Mouse (Mus musculus) embryonic facial prominence, embryonic 14.5 days (tissue): ENCODE measurements around the gene Cdh18. TPM values are rescaled to one million over a fixed set of nuclear protein-coding genes. Genes with fewer than 3 reads are reported as not detected.
"Not testable (repeated sequence)": the region's sequence is repeated elsewhere in the genome, so short reads cannot be mapped to it uniquely, and the experiment has no call there.

ENCODE experiments used
- ATAC-seq: fragments of 200-750 bp; cut with Nextera tagmentation; 2 replicates; pipeline ENCODE4 v1.8.0; 2017; ENCODE audit warnings: low read depth, moderate number of reproducible peaks, moderate TSS enrichment
- DNase-seq: peaks from one replicate; pipeline ENCODE4 v3.0.0-alpha.2; 2015; ENCODE audit warnings: low spot score
- H3K27ac ChIP-seq: fragments of 300-500 bp; sonication (generic); replicated peaks from 2 replicates; pipeline ENCODE4 v1.5.1; 2014; ENCODE audit warnings: low read depth, mild to moderate bottlenecking, low read length, moderate library complexity
- H3K27me3 ChIP-seq: fragments of 300-500 bp; sonication (generic); replicated peaks from 2 replicates; pipeline ENCODE4 v1.6.1; 2014; ENCODE audit warnings: low read length; ENCODE audit not compliant: control insufficient read depth, insufficient read depth
- H3K36me3 ChIP-seq: fragments of 300-500 bp; sonication (generic); 2 replicates; pipeline ENCODE4 v1.6.1; 2014; ENCODE audit warnings: low read length, mixed read lengths; ENCODE audit not compliant: control insufficient read depth, insufficient read depth
- H3K4me1 ChIP-seq: fragments of 300-500 bp; sonication (generic); 2 replicates; pipeline ENCODE4 v1.6.1; 2014; ENCODE audit warnings: antibody characterized with exemption, low read length; ENCODE audit not compliant: control insufficient read depth, insufficient read depth
- H3K4me2 ChIP-seq: fragments of 300-500 bp; sonication (generic); 2 replicates; pipeline ENCODE4 v1.6.1; 2014; ENCODE audit warnings: low read depth, mild to moderate bottlenecking, low read length, moderate library complexity, mixed read lengths
- H3K4me3 ChIP-seq: fragments of 300-500 bp; sonication (generic); 2 replicates; pipeline ENCODE4 v1.5.1; 2014; ENCODE audit warnings: low read depth, mild to moderate bottlenecking, low read length
- H3K9ac ChIP-seq: fragments of 300-500 bp; sonication (generic); 2 replicates; pipeline ENCODE4 v1.6.1; 2014; ENCODE audit warnings: low read depth, mild to moderate bottlenecking, low read length, moderate library complexity, mixed read lengths
- H3K9me3 ChIP-seq: fragments of 300-500 bp; sonication (generic); 2 replicates; pipeline ENCODE4 v1.6.1; 2016; ENCODE audit warnings: low read length; ENCODE audit not compliant: control insufficient read depth
- WGBS: fragments of 180-500 bp; shearing (Covaris S2); extraction: QIAGEN DNeasy Blood & Tissue Kit; methylation state at CpG from one replicate; pipeline ENCODE4 v1.1.7; 2014; 5-methylcytosine and 5-hydroxymethylcytosine counted together
- polyA plus RNA-seq: library from polyadenylated mRNA; unstranded; fragments of >200 nt; fragmentation: Nextera tagmentation; extraction: Ambion mirVana; gene quantifications from 2 replicates; pipeline ENCODE4 v1.2.1, GENCODE M21; 2014

Cdh18 gene
- polyA plus RNA-seq, 1 experiment from 2014 or later, result 1.4 TPM

DNA sequence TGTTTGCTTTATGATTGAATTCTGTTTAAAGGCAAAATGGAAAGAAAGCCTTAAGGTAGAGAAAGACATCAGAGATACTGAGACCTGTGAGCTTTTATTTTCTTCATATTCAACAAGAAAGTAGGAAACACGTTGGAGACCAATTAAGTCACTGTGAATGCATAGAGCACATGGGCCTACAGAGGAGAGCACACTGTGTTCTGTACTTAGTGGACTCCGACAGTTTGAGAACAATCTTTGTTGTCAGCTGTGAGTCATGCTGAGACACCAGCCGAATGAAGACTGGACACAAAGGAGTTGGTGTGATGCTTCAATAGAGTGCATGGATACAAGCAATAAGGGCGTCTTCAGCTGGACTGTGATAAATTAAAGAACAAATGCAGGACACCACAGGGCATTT lies 791.5 kb downstream of the Cdh18 start:
- H3K36me3 ChIP-seq, DNase-seq, H3K4me3 ChIP-seq, H3K9ac ChIP-seq, ATAC-seq, H3K4me1 ChIP-seq, H3K9me3 ChIP-seq, H3K27ac ChIP-seq, H3K27me3 ChIP-seq, H3K4me2 ChIP-seq: not testable (repeated sequence)
- no CpG with 5 or more reads among the region's 4 CpGs for whole genome bisulfite sequencing

DNA sequence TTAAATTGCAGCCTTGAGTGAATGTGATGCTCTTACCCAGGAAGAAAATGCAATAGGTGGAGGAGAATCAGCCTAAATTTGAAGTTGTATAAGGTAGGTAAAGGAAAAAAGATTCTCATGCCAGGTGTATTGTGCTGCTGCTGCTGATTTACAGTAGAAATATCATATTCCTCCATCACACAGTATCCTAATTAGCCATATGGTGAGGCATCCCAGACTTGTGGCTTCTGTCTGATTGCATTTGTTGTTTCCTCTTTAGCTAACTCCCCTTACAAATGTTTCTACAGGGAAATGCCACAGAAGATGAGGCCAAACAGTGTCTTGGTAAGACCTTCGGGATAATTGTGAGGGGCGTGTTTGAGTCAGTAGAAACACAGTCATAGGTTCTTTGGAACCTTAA lies 802.3 kb downstream of the Cdh18 start:
- no peaks in the 10 kb centered on the region for H3K9me3 ChIP-seq
- 86% methylated on average over 2 of the region's 2 CpGs for WGBS
- no peak overlapping the region for H3K4me3 ChIP-seq
- H3K27me3 ChIP-seq, result no peaks in the 10 kb centered on the region
- ATAC-seq (no peak), DNase-seq (no peak)
- no peak overlapping the region for H3K4me2 ChIP-seq
- H3K27ac ChIP-seq, result no peak overlapping the region
- H3K9ac ChIP-seq, result no peak overlapping the region
- H3K36me3 ChIP-seq, result no peaks in the 10 kb centered on the region
- no peaks in the 10 kb centered on the region for H3K4me1 ChIP-seq

- Histone ChIP-seq H3K27me3 (no peaks in the 10 kb centered on the region), H3K27ac (no peak overlapping the region), H3K9ac (no peak overlapping the region), H3K4me2 (no peak overlapping the region), H3K9me3 (no peaks in the 10 kb centered on the region), H3K36me3 (no peaks in the 10 kb centered on the region), H3K4me1 (no peaks in the 10 kb centered on the region), H3K4me3 (no peak overlapping the region)
- no peak for ATAC-seq
- 73% methylated on average over 3 of the region's 3 CpGs for WGBS
- no peak for DNase-seq
Measured at GRCm38 (mm10) chr15:23366325-23366724, 817.5 kb downstream of the Cdh18 start.

GRCm38 (mm10) chr15:23367712-23368111 lies 818.9 kb downstream of the Cdh18 start:
- 62% methylated on average over 1 of the region's 1 CpGs for WGBS
- Histone ChIP-seq H3K27ac (no peak overlapping the region), H3K36me3 (no peaks in the 10 kb centered on the region), H3K4me2 (no peak overlapping the region), H3K4me1 (no peaks in the 10 kb centered on the region), H3K9ac (no peak overlapping the region), H3K27me3 (no peaks in the 10 kb centered on the region), H3K4me3 (no peak overlapping the region), H3K9me3 (no peaks in the 10 kb centered on the region)
- ATAC-seq (no peak), DNase-seq (no peak)

DNA sequence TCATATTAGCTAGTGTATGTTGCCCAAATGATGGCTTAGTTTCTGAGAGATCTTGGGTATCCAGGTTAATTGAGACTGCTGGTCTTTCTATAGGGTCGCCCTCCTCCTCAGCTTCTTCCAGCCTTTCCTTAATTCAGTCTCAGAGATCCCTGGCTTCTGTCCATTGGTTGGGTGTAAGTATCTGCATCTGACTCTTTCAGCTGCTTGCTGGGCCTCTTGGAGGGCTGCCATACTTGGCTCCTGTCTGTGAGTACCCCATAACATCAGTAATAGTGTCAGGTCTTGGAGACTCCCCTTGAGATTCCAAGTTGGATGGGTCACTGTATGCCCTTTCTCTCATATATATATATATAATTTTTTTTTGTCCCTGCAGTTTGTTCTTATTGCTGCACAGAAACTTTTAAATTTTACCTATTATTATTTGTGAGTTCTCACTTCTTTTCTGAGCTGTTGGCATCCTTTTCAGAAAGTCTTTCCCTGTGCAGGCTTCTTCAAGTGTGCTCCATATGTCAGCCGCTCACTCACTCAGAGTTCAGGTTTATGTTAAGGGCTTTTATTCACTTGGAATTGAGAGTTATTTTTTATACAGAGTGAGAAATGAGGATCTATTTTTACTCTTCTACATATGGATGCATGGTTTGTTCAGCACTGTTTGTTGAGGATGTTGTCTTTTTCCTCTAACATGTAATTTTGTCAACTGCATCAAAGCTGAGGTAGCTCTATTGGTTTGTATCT lies 829.4 kb downstream of the Cdh18 start:
- Histone ChIP-seq H3K36me3 (no peaks in the 10 kb centered on the region), H3K27ac (no peak overlapping the region), H3K27me3 (no peaks in the 10 kb centered on the region), H3K9me3 (no peaks in the 10 kb centered on the region), H3K4me2 (no peak overlapping the region), H3K4me3 (no peak overlapping the region), H3K9ac (no peak overlapping the region), H3K4me1 (no peaks in the 10 kb centered on the region)
- DNase-seq, result no peak
- WGBS, result 97% methylated on average over 2 of the region's 2 CpGs
- ATAC-seq, result no peak

GRCm38 (mm10) chr15:23385816-23386215 lies 837.0 kb downstream of the Cdh18 start:
- DNase-seq, result no peak
- 60% methylated on average over 4 of the region's 4 CpGs for WGBS
- H3K9me3 ChIP-seq, result no peaks in the 10 kb centered on the region
- no peaks in the 10 kb centered on the region for H3K4me1 ChIP-seq
- no peak overlapping the region for H3K9ac ChIP-seq
- H3K27ac ChIP-seq, result no peak overlapping the region
- no peaks in the 10 kb centered on the region for H3K36me3 ChIP-seq
- ATAC-seq, result no peak
- no peaks in the 10 kb centered on the region for H3K27me3 ChIP-seq
- H3K4me3 ChIP-seq, result no peak overlapping the region
- H3K4me2 ChIP-seq, result no peak overlapping the region

DNA sequence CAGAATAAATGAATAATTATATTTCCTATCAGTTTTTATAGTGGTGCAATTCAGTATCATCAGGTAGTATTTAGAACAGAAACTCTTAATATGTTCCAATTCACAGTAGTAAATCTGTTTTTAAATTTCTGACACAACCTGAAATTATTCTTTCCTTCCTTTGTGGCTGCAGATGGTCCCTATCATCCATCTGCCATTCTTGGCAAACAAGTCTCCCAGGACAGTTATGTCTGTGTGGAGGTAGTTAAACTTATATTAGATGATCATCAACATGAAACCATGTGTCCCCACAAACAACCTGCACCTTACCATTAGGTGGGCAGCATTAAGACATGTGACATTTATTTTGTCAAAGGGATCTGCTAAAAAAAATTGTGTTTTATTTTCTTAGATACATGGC lies 847.8 kb downstream of the Cdh18 start:
- H3K9me3 ChIP-seq, result no peaks in the 10 kb centered on the region
- H3K4me3 ChIP-seq, result no peak overlapping the region
- no peak overlapping the region for H3K9ac ChIP-seq
- DNase-seq, result no peak
- no peaks in the 10 kb centered on the region for H3K36me3 ChIP-seq
- H3K4me1 ChIP-seq, result no peaks in the 10 kb centered on the region
- no peak for ATAC-seq
- no peak overlapping the region for H3K27ac ChIP-seq
- no peaks in the 10 kb centered on the region for H3K27me3 ChIP-seq
- no peak overlapping the region for H3K4me2 ChIP-seq

GRCm38 (mm10) chr15:23403792-23404191 lies 855.0 kb downstream of the Cdh18 start:
- no peaks in the 10 kb centered on the region for H3K9me3 ChIP-seq
- WGBS, result 86% methylated on average over 2 of the region's 2 CpGs
- no peaks in the 10 kb centered on the region for H3K4me1 ChIP-seq
- no peaks in the 10 kb centered on the region for H3K36me3 ChIP-seq
- no peak overlapping the region for H3K4me3 ChIP-seq
- DNase-seq (no peak), ATAC-seq (no peak)
- no peak overlapping the region for H3K4me2 ChIP-seq
- H3K9ac ChIP-seq, result no peak overlapping the region
- H3K27me3 ChIP-seq, result no peaks in the 10 kb centered on the region
- no peak overlapping the region for H3K27ac ChIP-seq

- no peak overlapping the region for H3K4me3 ChIP-seq
- no peak overlapping the region for H3K27ac ChIP-seq
- H3K36me3 ChIP-seq, result no peaks in the 10 kb centered on the region
- DNase-seq, result no peak
- H3K9me3 ChIP-seq, result no peaks in the 10 kb centered on the region
- 91% methylated on average over 1 of the region's 1 CpGs for WGBS
- ATAC-seq, result no peak
- H3K4me2 ChIP-seq, result no peak overlapping the region
- H3K9ac ChIP-seq, result no peak overlapping the region
- no peaks in the 10 kb centered on the region for H3K4me1 ChIP-seq
- no peaks in the 10 kb centered on the region for H3K27me3 ChIP-seq
Measured at GRCm38 (mm10) chr15:23408256-23408655, 859.4 kb downstream of the Cdh18 start.
